Mouse (Mus musculus) olfactory bulb, adult 2 months (tissue): ENCODE measurements around the gene Gas6. TPM values are rescaled to one million over a fixed set of nuclear protein-coding genes. Genes with fewer than 3 reads are reported as not detected.
A peak's percentile ranks its signal among the peaks of the same experiment; 100 is the strongest.

Experiments
- H3K27ac ChIP-seq: fragments of 200-500 bp; 2 replicates; pipeline ENCODE4 v1.5.1; 2012; ENCODE audit warnings: low read depth, low read length; ENCODE audit not compliant: insufficient read depth
- H3K4me1 ChIP-seq: fragments of 200-500 bp; 2 replicates; pipeline ENCODE4 v1.6.1; 2012; ENCODE audit warnings: low read length; ENCODE audit not compliant: control insufficient read depth, insufficient read depth
- H3K4me3 ChIP-seq: fragments of 200-500 bp; 2 replicates; pipeline ENCODE4 v1.5.1; 2012; ENCODE audit warnings: mild to moderate bottlenecking, low read depth, low read length, moderate library complexity; ENCODE audit not compliant: insufficient read depth
- CTCF ChIP-seq: fragments of 200-500 bp; IDR thresholded peaks from 2 replicates; pipeline ENCODE4 v1.5.1; 2012; ENCODE audit warnings: low read depth, mild to moderate bottlenecking, low read length, moderate library complexity; ENCODE audit not compliant: insufficient read depth
- POLR2A ChIP-seq: fragments of 200-500 bp; IDR thresholded peaks from 2 replicates; pipeline ENCODE4 v1.6.1; 2012; ENCODE audit warnings: mild to moderate bottlenecking, low read depth, low read length, moderate library complexity; ENCODE audit not compliant: insufficient read depth
- WGBS: fragments of 180-500 bp; shearing (Covaris S2); methylation state at CpG from one replicate; pipeline ENCODE4 v1.1.7; 2018; 5-methylcytosine and 5-hydroxymethylcytosine counted together
- polyA plus RNA-seq: library from polyadenylated mRNA; stranded (reverse); fragments of >200 nt; gene quantifications from 2 replicates; pipeline ENCODE4 v1.2.4, GENCODE M21; 2012; ENCODE audit warnings: low replicate concordance; ENCODE audit not compliant: missing spikeins, insufficient read depth, insufficient read length

Gene Gas6
- polyA plus RNA-seq, 1 experiment, result not detected

- WGBS, result 35% methylated on average over 2 of the region's 2 CpGs
- H3K27ac ChIP-seq, result no peak overlapping the region
- peaks cover 10% of the 10 kb centered on the region; the same call in 1 of the 2 replicates for H3K4me1 ChIP-seq
- TF ChIP-seq CTCF (peak; percentile 30; the same call in 1 of the 2 replicates), POLR2A (no peak)
- no peak overlapping the region for H3K4me3 ChIP-seq
These were observed 39.0 kb downstream of the Gas6 start for GRCm38 (mm10) chr8:13455295-13455694.

GRCm38 (mm10) chr8:13454341-13455113 is 39.8 kb downstream of the Gas6 start:
- H3K4me3 ChIP-seq, result no peak overlapping the region
- WGBS, result 40% methylated on average over 8 of the region's 8 CpGs
- no peak overlapping the region for H3K27ac ChIP-seq
- TF ChIP-seq CTCF, result no peak
- no peak for TF ChIP-seq POLR2A
- peaks cover 10% of the 10 kb centered on the region; the same call in 1 of the 2 replicates for H3K4me1 ChIP-seq

- WGBS, result 83% methylated on average over 6 of the region's 6 CpGs
These were observed 42.5 kb downstream of the Gas6 start for GRCm38 (mm10) chr8:13451747-13452277.

GRCm38 (mm10) chr8:13448145-13448544 is 46.1 kb downstream of the Gas6 start:
- no peak overlapping the region for H3K27ac ChIP-seq
- 79% methylated on average over 4 of the region's 4 CpGs for WGBS
- no peak overlapping the region for H3K4me3 ChIP-seq
- H3K4me1 ChIP-seq, result no peaks in the 10 kb centered on the region
- no peak for TF ChIP-seq POLR2A
- no peak for TF ChIP-seq CTCF

More at GRCm38 (mm10) chr8:13451747-13452277, 42.5 kb downstream of the Gas6 start:
- TF ChIP-seq POLR2A (no peak), CTCF (no peak)
- H3K4me3 ChIP-seq, result no peak overlapping the region
- H3K27ac ChIP-seq, result no peak overlapping the region
- H3K4me1 ChIP-seq, result peaks cover 10% of the 10 kb centered on the region; the same call in 1 of the 2 replicates

GRCm38 (mm10) chr8:13446456-13446855 is 47.8 kb downstream of the Gas6 start:
- 62% methylated on average over 6 of the region's 6 CpGs for WGBS
- H3K4me1 ChIP-seq, result no peaks in the 10 kb centered on the region
- TF ChIP-seq CTCF (no peak), POLR2A (no peak)
- no peak overlapping the region for H3K4me3 ChIP-seq
- H3K27ac ChIP-seq, result no peak overlapping the region

GRCm38 (mm10) chr8:13442152-13442551 is 52.1 kb downstream of the Gas6 start:
- Histone ChIP-seq H3K4me3 (no peak overlapping the region), H3K4me1 (no peaks in the 10 kb centered on the region), H3K27ac (no peak overlapping the region)
- WGBS, result 90% methylated on average over 2 of the region's 2 CpGs
- TF ChIP-seq CTCF (no peak), POLR2A (no peak)

GRCm38 (mm10) chr8:13437531-13437930 is 56.8 kb downstream of the Gas6 start:
- H3K4me1 ChIP-seq, result peaks cover 7% of the 10 kb centered on the region; the same call in 1 of the 2 replicates
- no peak for TF ChIP-seq POLR2A
- no peak for TF ChIP-seq CTCF
- H3K27ac ChIP-seq, result no peak overlapping the region
- 93% methylated on average over 2 of the region's 2 CpGs for WGBS
- H3K4me3 ChIP-seq, result no peak overlapping the region

- Histone ChIP-seq H3K4me3 (no peak overlapping the region), H3K27ac (no peak overlapping the region), H3K4me1 (peaks cover 7% of the 10 kb centered on the region; the same call in 1 of the 2 replicates)
- TF ChIP-seq CTCF, result no peak
- no peak for TF ChIP-seq POLR2A
- WGBS, result 10% methylated on average over 8 of the region's 8 CpGs
These were observed 58.2 kb downstream of the Gas6 start for GRCm38 (mm10) chr8:13436052-13436451.

GRCm38 (mm10) chr8:13434889-13435288 is 59.4 kb downstream of the Gas6 start, which contains the start of gene Tmem255b:
Gene Tmem255b (plus strand): TSS chr8:13435189.
- Histone ChIP-seq H3K4me1 (peaks cover 7% of the 10 kb centered on the region), H3K4me3 (no peak within 1 kb of the TSS), H3K27ac (no peak within 1 kb of the TSS)
- TF ChIP-seq POLR2A, result no peak
- no peak for TF ChIP-seq CTCF
- WGBS, result 18% methylated on average over 10 of the region's 10 CpGs
